Mouse (Mus musculus) heart, embryonic 12.5 days (tissue): ENCODE measurements around the gene Cyp3a13. TPM values are rescaled to one million over a fixed set of nuclear protein-coding genes. Genes with fewer than 3 reads are reported as not detected.

Experiments
- ATAC-seq: fragments of 200-750 bp; cut with Nextera tagmentation; 2 replicates; pipeline ENCODE4 v1.8.0; 2017; ENCODE audit warnings: moderate TSS enrichment, moderate library complexity; ENCODE audit not compliant: insufficient number of reproducible peaks, low FRiP score
- H3K27ac ChIP-seq: fragments of 300-500 bp; sonication (generic); 2 replicates; pipeline ENCODE4 v1.5.1; 2016; ENCODE audit warnings: mild to moderate bottlenecking, moderate library complexity; ENCODE audit not compliant: poor library complexity, severe bottlenecking
- H3K27me3 ChIP-seq: fragments of 300-500 bp; sonication (generic); replicated peaks from 2 replicates; pipeline ENCODE4 v1.6.1; 2016; ENCODE audit warnings: mild to moderate bottlenecking, moderate library complexity
- H3K36me3 ChIP-seq: fragments of 300-500 bp; sonication (generic); 2 replicates; pipeline ENCODE4 v1.6.1; 2016; ENCODE audit warnings: mild to moderate bottlenecking, moderate library complexity
- H3K4me1 ChIP-seq: fragments of 300-500 bp; sonication (generic); replicated peaks from 2 replicates; pipeline ENCODE4 v1.6.1; 2016; ENCODE audit warnings: mild to moderate bottlenecking
- H3K4me2 ChIP-seq: fragments of 300-500 bp; sonication (generic); 2 replicates; pipeline ENCODE4 v1.6.1; 2016; ENCODE audit warnings: mild to moderate bottlenecking, moderate library complexity
- H3K4me3 ChIP-seq: fragments of 300-500 bp; sonication (generic); 2 replicates; pipeline ENCODE4 v1.5.1; 2016; ENCODE audit warnings: mild to moderate bottlenecking
- H3K9ac ChIP-seq: fragments of 300-500 bp; sonication (generic); 2 replicates; pipeline ENCODE4 v1.6.1; 2016; ENCODE audit warnings: mild to moderate bottlenecking, moderate library complexity
- H3K9me3 ChIP-seq: fragments of 300-500 bp; sonication (generic); replicated peaks from 2 replicates; pipeline ENCODE4 v1.6.1; 2016; ENCODE audit warnings: mild to moderate bottlenecking, moderate library complexity
- WGBS: fragments of 180-500 bp; shearing (Covaris S2); methylation state at CpG from one replicate; pipeline ENCODE4 v1.1.7; 2016; 5-methylcytosine and 5-hydroxymethylcytosine counted together
- polyA plus RNA-seq: library from polyadenylated mRNA; unstranded; fragments of >200 nt; fragmentation: Nextera tagmentation; extraction: Ambion mirVana; gene quantifications from 2 replicates; pipeline ENCODE4 v1.2.1, GENCODE M21; 2016

Cyp3a13 gene
- polyA plus RNA-seq, 1 experiment from 2014 or later: 0.09 TPM

DNA sequence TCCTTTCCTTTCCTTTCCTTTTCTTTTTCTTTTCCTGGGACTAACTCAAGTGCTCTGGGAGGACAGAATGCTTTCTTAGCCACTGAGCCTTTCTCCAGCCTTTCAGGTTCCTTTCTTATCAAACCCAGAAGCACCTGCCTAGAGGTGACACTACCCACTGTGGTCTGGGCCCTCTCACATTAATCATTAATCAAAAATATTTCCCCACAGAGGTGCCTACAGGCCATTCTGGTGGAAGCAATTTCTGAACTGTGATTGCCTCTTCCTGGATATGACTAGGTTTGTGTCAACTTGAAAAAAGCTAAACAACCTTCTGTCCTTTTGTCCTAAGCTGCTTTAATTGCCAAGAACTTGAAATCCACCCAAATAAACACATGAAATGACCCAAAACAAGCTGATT lies 752 bp upstream of the Cyp3a13 start:
- Histone ChIP-seq H3K9me3 (no peaks in the 10 kb centered on the region), H3K9ac (no peak overlapping the region), H3K4me2 (no peak overlapping the region), H3K4me3 (no peak overlapping the region), H3K27ac (no peak overlapping the region), H3K27me3 (no peaks in the 10 kb centered on the region), H3K4me1 (no peaks in the 10 kb centered on the region), H3K36me3 (no peaks in the 10 kb centered on the region)
- no peak for ATAC-seq

DNA sequence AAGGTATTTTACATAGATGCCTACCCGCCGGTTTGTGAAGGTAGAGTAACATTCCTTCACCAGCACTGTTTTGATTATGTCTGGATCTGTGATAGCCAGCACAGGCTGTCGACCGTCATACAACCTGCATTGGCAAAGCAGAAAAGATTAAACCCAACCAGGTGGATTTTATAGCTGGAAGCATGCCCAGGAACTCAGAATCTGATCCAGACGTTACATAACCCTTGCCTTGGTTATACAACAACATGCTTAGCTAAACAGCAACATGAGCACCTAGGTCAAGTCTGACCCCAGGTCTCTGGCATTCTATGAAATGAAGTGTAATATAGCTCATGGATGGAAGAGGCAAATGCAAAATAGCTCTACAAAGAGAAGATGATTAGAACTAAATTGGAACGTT lies 5.9 kb downstream of the Cyp3a13 start:
- no peaks in the 10 kb centered on the region for H3K9me3 ChIP-seq
- H3K27me3 ChIP-seq: no peaks in the 10 kb centered on the region
- WGBS: 71% methylated on average over 6 of the region's 6 CpGs
- H3K4me1 ChIP-seq: no peaks in the 10 kb centered on the region
- H3K27ac ChIP-seq: no peak overlapping the region
- H3K4me2 ChIP-seq: no peak overlapping the region
- H3K36me3 ChIP-seq: no peaks in the 10 kb centered on the region
- ATAC-seq: no peak
- no peak overlapping the region for H3K4me3 ChIP-seq
- H3K9ac ChIP-seq: no peak overlapping the region

DNA sequence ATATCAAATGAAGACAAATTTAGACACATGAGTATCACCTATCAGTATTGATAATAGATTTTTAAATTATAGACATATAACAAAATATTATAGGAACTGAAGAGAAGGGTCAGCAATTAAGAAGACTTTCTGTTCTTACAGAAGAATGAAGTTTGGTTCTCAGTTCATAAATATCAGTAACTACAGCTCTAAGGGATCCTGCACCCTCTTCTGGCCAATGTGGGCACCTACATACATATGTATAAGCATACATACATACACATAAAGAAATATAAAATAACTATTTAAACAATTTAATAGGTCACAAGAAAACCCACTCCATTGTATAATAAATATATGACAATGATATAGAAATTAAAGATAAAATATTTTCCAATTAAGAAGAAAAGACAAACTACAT lies 6.9 kb downstream of the Cyp3a13 start:
- ATAC-seq: no peak
- Histone ChIP-seq H3K4me3 (no peak overlapping the region), H3K27me3 (no peaks in the 10 kb centered on the region), H3K9me3 (no peaks in the 10 kb centered on the region), H3K36me3 (no peaks in the 10 kb centered on the region), H3K4me2 (no peak overlapping the region), H3K27ac (no peak overlapping the region), H3K9ac (no peak overlapping the region), H3K4me1 (no peaks in the 10 kb centered on the region)

DNA sequence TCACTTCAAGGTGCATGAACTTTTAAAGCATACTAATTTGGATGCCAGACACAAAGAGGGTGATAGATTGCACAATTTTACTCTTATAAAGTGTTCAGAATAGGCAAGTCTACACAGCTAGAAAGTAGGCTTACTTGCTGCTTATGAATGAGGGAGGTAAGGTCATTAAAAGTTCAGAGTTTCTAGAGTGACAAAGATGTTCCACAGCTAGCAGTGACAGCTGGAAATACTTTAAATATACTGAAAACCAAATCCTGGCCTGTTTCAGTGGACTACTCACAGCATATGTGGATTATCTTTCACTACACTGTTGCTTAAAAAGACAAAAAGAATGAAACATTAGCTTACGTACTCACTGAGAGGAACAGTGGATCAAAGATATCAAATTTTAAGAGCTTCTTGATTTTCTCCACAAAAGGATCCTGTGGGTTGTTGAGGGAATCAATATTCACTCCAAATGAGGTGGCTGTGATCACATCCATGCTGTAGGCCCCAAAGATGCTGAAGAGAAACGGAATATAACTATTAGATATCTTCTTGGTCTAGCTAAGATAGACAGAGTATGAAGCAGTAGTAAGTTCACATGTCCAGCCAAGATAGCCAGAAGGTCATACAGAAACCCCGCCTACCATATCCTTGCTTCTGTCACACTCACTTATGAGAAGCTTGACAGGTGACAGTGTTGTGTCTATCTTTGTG lies 11.7 kb downstream of the Cyp3a13 start:
- no peak overlapping the region for H3K27ac ChIP-seq
- no peaks in the 10 kb centered on the region for H3K4me1 ChIP-seq
- H3K9me3 ChIP-seq: no peaks in the 10 kb centered on the region
- H3K36me3 ChIP-seq: no peaks in the 10 kb centered on the region
- no peaks in the 10 kb centered on the region for H3K27me3 ChIP-seq
- no peak overlapping the region for H3K4me2 ChIP-seq
- 72% methylated on average over 3 of the region's 3 CpGs for WGBS
- H3K9ac ChIP-seq: no peak overlapping the region
- ATAC-seq: no peak
- H3K4me3 ChIP-seq: no peak overlapping the region

DNA sequence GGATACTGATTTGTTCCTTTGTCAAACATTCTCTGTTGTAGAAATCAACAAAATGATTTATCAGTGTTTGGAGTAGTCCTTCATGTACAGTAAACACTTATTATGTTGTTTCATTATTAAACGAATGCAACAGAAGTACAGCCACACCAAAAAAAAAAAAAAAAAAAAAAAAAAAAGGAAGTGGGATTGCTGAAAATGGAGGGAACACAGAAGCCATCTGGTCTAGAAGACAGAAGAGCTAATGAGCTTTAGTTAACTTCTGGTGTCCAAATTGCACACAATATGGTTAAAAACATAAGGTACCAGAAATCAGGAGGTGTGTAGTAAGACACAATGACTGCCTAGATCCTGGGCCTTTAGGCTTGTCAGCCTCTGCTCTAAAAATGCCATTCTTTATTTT lies 23.6 kb downstream of the Cyp3a13 start:
- no peak overlapping the region for H3K9ac ChIP-seq
- H3K27me3 ChIP-seq: no peaks in the 10 kb centered on the region
- 68% methylated on average over 1 of the region's 1 CpGs for WGBS
- no peaks in the 10 kb centered on the region for H3K4me1 ChIP-seq
- ATAC-seq: no peak
- H3K9me3 ChIP-seq: no peaks in the 10 kb centered on the region
- H3K4me3 ChIP-seq: no peak overlapping the region
- H3K4me2 ChIP-seq: no peak overlapping the region
- H3K27ac ChIP-seq: no peak overlapping the region
- H3K36me3 ChIP-seq: no peaks in the 10 kb centered on the region

DNA sequence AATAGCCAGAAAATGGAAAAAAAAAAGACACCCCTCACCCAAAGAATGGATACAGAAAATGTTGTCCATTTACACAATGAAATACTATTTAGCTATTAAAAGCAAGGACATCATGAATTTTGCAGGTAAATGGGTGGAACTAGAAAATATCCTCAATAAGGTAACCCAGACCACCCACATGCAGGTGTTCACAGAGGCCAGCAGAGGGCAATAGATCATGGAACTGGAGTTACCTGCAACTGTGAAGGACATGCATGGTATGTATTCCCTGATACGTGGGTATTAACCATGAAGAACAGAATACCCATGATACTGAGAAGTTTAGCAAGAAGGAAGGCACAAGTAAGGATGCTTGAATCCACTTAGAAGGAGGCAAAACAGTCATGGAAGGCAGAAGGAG lies 28.5 kb downstream of the Cyp3a13 start:
- WGBS: 58% methylated on average over 1 of the region's 1 CpGs
- peaks cover 2% of the 10 kb centered on the region; the same call in 1 of the 2 replicates for H3K27me3 ChIP-seq
- no peak overlapping the region for H3K9ac ChIP-seq
- no peaks in the 10 kb centered on the region for H3K9me3 ChIP-seq
- no peak overlapping the region for H3K4me2 ChIP-seq
- H3K4me3 ChIP-seq: no peak overlapping the region
- no peaks in the 10 kb centered on the region for H3K36me3 ChIP-seq
- no peak overlapping the region for H3K27ac ChIP-seq
- ATAC-seq: no peak
- no peaks in the 10 kb centered on the region for H3K4me1 ChIP-seq

DNA sequence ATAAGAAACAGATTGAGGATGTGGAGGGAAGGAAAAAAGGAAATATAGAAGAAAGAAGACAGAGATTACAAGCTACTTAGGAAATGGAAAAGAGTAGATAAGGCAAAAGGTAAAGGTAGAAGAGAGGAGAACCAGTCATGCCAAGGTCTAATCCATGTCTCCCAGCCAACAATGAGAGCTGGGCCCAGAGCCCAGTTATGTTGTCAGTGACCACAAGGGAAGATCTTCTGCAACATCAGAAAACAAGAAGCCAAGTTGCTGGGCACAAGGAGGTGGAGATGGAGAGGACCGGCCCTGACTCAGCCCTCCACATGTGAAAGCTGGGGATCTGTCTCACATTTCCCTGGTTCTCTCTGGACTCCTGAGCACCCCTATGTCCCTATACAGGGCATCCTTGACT lies 33.8 kb downstream of the Cyp3a13 start:
- no peaks in the 10 kb centered on the region; the same call in 1 of the 2 replicates for H3K4me1 ChIP-seq
- 83% methylated on average over 1 of the region's 1 CpGs for WGBS
- no peaks in the 10 kb centered on the region for H3K9me3 ChIP-seq
- H3K4me3 ChIP-seq: no peak overlapping the region
- H3K9ac ChIP-seq: no peak overlapping the region
- ATAC-seq: no peak
- no peaks in the 10 kb centered on the region for H3K36me3 ChIP-seq
- no peak overlapping the region for H3K27ac ChIP-seq
- peaks cover 8% of the 10 kb centered on the region; the same call in 1 of the 2 replicates for H3K27me3 ChIP-seq
- H3K4me2 ChIP-seq: no peak overlapping the region

DNA sequence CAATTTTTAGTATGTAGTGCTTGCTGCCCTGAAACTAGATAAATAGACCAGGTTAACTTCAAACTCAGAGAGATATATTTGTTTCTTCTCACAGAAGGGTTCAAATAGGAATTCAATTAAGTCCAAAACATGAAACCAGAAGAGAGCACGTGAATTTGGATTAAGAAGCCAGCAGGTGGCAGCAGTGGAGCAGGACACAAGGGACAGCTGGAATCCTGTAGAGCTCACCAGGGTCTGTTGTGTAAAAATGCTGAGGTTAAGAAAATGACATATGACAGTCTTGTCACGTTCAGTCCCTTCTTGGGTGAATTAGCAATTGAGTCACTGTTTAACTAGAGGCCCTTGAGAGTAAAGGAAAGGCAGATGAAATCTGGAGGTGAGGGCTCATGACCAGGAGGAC lies 35.5 kb downstream of the Cyp3a13 start:
- no peaks in the 10 kb centered on the region for H3K36me3 ChIP-seq
- 12% methylated on average over 2 of the region's 2 CpGs for WGBS
- H3K4me3 ChIP-seq: no peak overlapping the region
- no peak overlapping the region for H3K4me2 ChIP-seq
- H3K27ac ChIP-seq: no peak overlapping the region
- no peaks in the 10 kb centered on the region for H3K9me3 ChIP-seq
- H3K4me1 ChIP-seq: no peaks in the 10 kb centered on the region; the same call in 1 of the 2 replicates
- no peak overlapping the region for H3K9ac ChIP-seq
- peaks cover 8% of the 10 kb centered on the region; the same call in 1 of the 2 replicates for H3K27me3 ChIP-seq
- ATAC-seq: no peak

DNA sequence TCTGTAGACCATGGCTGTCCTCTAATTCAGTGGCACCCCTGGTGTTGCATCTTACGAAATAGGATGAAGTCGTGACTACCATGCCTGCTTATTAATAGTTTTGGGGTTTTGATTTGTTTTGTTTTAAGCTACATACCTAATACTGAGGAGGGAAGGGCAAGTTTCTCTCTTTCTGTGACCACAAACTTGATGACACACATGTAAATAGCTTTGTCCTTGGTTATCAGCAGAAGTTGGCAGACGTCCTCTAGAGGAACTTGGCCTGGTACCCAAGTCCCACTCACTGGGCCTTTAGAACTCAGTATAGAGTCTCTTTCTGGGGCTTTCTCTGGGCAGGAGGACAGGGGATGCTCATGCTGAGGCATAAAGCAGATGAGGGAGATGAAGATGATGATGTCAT lies 38.1 kb downstream of the Cyp3a13 start:
- WGBS: 70% methylated on average over 3 of the region's 3 CpGs
- no peaks in the 10 kb centered on the region for H3K36me3 ChIP-seq
- ATAC-seq: no peak
- no peaks in the 10 kb centered on the region; the same call in 1 of the 2 replicates for H3K4me1 ChIP-seq
- no peak overlapping the region for H3K9ac ChIP-seq
- peaks cover 8% of the 10 kb centered on the region; the same call in 1 of the 2 replicates for H3K27me3 ChIP-seq
- no peak overlapping the region for H3K27ac ChIP-seq
- H3K4me2 ChIP-seq: no peak overlapping the region
- no peaks in the 10 kb centered on the region for H3K9me3 ChIP-seq
- H3K4me3 ChIP-seq: no peak overlapping the region

DNA sequence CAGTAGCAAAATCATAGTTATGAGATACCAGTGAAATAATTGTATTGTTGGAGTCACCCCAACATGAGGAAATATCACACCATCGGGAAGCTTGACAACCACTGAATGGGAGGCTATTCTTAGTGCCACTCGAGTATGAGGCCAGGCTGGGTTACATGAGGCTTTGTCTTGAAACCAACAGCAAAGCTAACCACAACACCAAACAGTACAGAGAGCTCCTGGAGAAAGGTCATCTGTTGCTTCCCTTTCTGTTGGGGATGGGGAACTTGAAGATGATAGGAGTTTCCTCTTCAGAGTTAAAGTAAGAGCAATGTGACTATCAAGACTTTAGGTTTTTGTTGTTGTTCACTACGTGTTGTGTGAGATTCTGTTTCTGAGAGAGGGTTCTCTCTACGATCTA lies 38.5 kb downstream of the Cyp3a13 start:
- WGBS: 52% methylated on average over 4 of the region's 4 CpGs

DNA sequence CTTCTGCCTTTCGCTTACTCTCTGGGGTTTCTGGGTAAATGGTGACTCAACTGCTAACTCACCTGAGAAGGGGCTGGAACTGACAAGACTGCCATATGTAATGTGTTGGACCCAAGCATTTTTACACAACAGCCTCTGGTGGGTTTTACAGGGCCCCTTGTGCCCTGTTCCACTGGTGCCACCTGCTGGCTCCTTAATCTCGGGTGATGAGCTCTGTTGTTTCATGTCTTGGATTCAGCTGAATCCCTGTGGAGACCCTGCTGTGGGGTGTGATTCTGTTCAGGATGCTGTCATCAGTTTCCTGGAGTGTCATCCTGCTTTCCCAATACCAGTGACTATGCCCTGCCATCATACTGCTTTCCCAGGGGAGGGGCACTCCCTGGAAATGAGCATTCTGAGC lies 43.6 kb downstream of the Cyp3a13 start:
- ATAC-seq: no peak
- Histone ChIP-seq H3K4me1 (no peaks in the 10 kb centered on the region), H3K36me3 (no peaks in the 10 kb centered on the region), H3K4me2 (no peak overlapping the region), H3K4me3 (no peak overlapping the region), H3K27ac (no peak overlapping the region), H3K9ac (no peak overlapping the region), H3K27me3 (no peaks in the 10 kb centered on the region), H3K9me3 (no peaks in the 10 kb centered on the region)
- 44% methylated on average over 2 of the region's 2 CpGs for WGBS

More for the DNA sequence above, 38.5 kb downstream of the Cyp3a13 start:
- Histone ChIP-seq H3K9me3 (no peaks in the 10 kb centered on the region), H3K4me1 (no peaks in the 10 kb centered on the region; the same call in 1 of the 2 replicates), H3K27me3 (peaks cover 6% of the 10 kb centered on the region; the same call in 1 of the 2 replicates), H3K9ac (no peak overlapping the region), H3K4me3 (no peak overlapping the region), H3K4me2 (no peak overlapping the region), H3K36me3 (no peaks in the 10 kb centered on the region), H3K27ac (no peak overlapping the region)
- ATAC-seq: no peak

DNA sequence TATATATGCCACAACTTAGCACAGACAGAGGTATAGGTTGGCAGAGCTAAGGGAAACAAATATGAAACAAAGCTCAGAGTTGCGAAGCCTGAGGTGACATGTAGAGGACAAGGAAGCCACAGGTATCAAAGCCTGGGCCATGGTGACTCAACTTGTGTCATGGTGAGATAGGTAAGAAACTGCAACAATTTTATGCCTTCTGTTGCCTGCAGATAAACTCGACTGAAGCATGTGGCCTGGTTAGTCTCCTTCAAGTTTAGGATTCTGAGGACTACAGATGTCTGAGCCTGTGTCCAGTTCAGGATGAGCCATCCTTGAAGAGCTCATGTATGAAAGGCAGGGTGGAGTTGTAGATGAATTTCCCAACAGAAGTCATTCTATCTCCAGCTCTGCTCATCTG lies 46.4 kb downstream of the Cyp3a13 start:
- H3K9ac ChIP-seq: no peak overlapping the region
- H3K27me3 ChIP-seq: no peaks in the 10 kb centered on the region
- ATAC-seq: no peak
- H3K4me3 ChIP-seq: no peak overlapping the region
- no peaks in the 10 kb centered on the region for H3K9me3 ChIP-seq
- H3K4me2 ChIP-seq: no peak overlapping the region
- no peaks in the 10 kb centered on the region for H3K36me3 ChIP-seq
- no peak overlapping the region for H3K27ac ChIP-seq
- WGBS: 72% methylated on average over 2 of the region's 2 CpGs
- 0 out of 2 replicates have a peak, but pooled peaks cover 2% of the 10 kb centered on the region for H3K4me1 ChIP-seq
